Mouse (Mus musculus): ENCODE results near the gene Rabgap1.
"Not testable (repeated sequence)": the region's sequence is repeated elsewhere in the genome, so short reads cannot be mapped to it uniquely, and the experiment has no call there.

The Rabgap1 gene

GRCm38 (mm10) chr2:37442611-37443591 lies at the start of gene Rabgap1, which contains the start of the genes Zbtb26 and Zbtb6:
Gene Rabgap1 (plus strand): TSS chr2:37443279.
Gene Zbtb26 (minus strand): TSS chr2:37443135.
Gene Zbtb6 (minus strand): TSS chr2:37443171.
- peak; percentile 97 for DNase-seq

DNA sequence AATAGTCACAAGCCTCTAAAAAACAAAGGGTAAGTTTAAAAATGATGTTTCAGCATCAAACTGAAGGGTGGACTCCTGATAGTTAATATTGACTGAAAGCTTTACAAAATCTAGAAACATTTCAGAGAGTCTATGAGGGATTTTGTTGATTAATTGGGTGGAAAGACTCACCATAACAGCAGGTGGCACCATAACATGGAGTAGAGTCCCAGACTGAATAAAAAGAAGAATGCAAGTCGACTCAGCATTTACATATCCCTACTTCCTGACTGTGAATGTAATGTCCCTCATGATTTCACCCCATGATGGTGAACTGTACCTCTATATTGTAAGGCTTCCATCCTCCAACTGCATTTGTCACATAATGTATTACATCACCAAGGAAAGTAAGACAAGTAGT lies 47.5 kb upstream of the Rabgap1 start:
- no peak for DNase-seq

GRCm38 (mm10) chr2:37421903-37422302 lies 21.2 kb upstream of the Rabgap1 start:
- DNase-seq, result no peak

- peak; percentile 94 for DNase-seq
Measured at GRCm38 (mm10) chr2:37422306-37423304, 20.5 kb upstream of the Rabgap1 start, which contains the start of gene Rc3h2. Gene Rc3h2 (minus strand): TSS chr2:37422903.

GRCm38 (mm10) chr2:37423671-37424070 lies 19.4 kb upstream of the Rabgap1 start:
- DNase-seq, result no peak

GRCm38 (mm10) chr2:37430593-37431464 lies 12.2 kb upstream of the Rabgap1 start:
- peak; percentile 84 for DNase-seq

DNA sequence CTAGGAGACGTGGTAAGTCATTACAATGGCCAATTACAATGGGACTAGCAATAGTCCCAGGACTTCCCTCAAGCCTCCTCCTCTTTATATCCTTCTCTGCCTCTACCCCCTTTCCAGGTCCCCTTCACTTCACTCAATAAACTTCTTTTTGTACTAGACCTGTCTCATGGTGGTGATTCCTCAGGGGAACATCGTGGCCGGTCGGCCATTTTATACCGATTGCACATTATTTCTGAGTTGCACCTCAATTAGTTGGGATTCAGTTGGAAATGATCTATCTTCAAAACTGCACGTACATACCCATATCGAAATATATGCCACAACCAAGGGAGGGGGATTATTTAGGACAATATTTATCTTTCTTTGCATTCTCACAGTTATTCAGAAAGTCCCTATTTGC lies 11.5 kb upstream of the Rabgap1 start:
- DNase-seq, result no peak

- DNase-seq, result peak; percentile 92
Measured at GRCm38 (mm10) chr2:37451667-37452375, 8.7 kb downstream of the Rabgap1 start.

DNA sequence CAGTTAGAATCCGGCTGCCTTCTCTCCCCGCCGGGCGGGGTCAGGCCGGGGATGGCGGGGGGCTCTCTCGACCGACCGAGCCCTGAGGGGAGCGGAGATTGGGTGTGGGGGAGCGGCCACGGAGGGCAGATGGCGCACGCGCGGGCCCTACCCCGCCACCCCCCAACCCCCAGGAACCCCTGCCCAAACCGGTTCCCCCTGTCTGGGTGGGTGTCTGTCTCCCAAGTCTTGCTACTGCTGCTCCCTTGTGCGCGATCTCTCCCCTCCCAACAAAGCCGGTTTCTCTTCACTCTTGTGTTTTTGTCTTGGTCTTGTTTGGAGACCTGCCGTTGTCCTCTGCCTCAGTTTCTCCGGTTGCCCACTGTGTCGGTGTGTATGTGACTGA lies 9.3 kb downstream of the Rabgap1 start:
- DNase-seq, result no peak

- DNase-seq, result no peak
Measured at GRCm38 (mm10) chr2:37460707-37461106, 17.6 kb downstream of the Rabgap1 start.

DNA sequence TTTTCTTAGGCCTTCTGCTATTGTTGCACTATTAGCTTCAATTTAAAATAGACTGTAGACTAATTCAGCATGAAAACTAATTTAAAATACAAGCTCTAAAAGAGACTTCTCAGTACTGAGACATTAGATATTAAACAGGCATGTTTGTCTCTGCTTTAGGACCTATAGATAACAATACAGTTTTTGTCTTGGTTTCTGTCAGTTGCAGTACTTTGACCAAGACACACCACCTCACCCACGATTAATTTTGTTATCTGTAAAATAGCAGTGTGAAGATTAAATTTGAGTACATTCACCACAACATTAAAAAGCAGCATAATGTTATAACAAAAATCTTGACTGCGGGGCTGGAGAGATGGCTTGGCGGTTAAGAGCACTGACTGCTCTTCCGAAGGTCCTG lies 23.2 kb downstream of the Rabgap1 start:
- no peak for DNase-seq

GRCm38 (mm10) chr2:37479559-37479958 lies 36.5 kb downstream of the Rabgap1 start:
- DNase-seq, result no peak

DNA sequence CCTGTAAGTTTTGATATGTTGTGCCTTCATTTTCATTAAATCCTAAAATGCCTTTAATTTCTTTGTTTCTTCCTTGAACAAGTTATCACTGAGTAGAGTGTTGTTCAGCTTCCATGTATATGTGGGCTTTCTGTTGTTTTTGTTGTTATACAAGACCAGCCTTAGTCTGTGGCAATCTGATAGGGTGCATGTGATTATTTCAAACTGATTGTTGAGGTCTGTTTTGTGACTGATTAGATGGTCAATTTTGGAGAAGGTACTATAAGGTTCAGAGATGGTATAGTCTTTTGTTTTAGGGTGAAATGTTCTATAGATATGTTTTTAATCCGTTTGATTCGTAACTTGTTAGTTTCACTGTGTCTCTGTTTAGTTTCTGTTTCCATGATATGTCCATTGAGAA lies 37.0 kb downstream of the Rabgap1 start:
- DNase-seq, result no peak

GRCm38 (mm10) chr2:37484165-37484564 lies 41.1 kb downstream of the Rabgap1 start:
- DNase-seq, result no peak

DNA sequence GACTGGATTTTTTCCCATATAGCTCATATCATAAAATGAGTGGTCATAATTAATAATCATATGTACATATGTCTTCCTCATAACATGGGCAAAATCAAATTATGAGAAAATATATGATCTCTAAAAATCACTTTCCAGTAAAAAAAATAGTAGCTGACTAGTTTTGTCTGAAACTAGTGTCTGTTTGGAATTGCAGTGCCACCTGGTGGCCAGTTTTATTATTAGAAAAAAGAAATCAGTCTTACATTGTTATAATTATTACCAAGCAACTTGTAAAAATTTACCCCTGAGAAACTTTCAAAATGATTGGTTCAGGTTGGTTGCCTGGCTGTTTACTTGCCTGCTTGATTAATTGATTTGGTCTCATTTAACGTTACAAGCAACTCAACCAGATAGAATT lies 42.3 kb downstream of the Rabgap1 start:
- DNase-seq, result no peak

- DNase-seq, result no peak
Measured at GRCm38 (mm10) chr2:37486408-37486807, 43.3 kb downstream of the Rabgap1 start.

- no peak for DNase-seq
Measured at GRCm38 (mm10) chr2:37488956-37489355, 45.9 kb downstream of the Rabgap1 start.

DNA sequence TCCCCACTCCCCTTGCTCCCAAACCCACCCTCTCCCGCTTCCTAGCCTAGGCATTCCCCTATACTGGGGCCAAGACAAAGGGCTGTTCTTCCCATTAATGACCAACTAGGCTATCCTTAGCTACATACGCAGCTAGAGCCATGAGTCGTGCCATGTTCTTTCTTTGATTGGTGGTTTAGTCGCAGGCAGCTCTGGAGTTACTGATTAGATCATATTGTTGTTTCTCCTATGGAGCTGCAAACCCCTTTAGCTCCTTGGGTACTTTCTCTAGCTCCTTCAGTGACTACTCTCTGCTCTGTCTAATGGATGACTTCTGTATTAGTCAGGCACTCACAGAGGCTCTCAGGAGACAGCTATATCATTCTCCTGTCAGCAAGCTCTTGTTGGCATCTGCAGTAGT lies 54.2 kb downstream of the Rabgap1 start:
- no peak for DNase-seq

DNA sequence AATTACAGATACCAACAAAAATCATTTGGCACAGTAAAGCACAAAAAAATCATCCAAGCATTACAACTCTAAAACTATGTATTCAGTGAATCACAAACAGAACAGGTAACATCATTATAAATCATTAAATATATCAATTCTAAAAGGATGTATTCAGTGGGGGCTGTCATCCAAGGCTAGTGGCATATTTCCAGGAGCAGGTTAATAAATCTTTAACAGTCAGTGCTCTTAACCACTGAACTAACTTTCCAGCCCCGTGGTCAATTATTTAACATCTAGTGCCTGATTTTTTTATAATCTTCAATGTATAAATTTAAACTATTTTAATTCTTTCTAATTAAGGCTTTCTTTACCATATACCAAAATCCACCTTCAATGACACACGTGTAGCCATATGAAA lies 62.8 kb downstream of the Rabgap1 start:
- not testable (repeated sequence) for DNase-seq

- DNase-seq, result no peak
Measured at GRCm38 (mm10) chr2:37511134-37511901, 68.2 kb downstream of the Rabgap1 start.

All from right cerebral cortex, postnatal 25 days (tissue).